Mouse (Mus musculus): ENCODE measurements around the gene Ubash3a. TPM values are rescaled to one million over a fixed set of nuclear protein-coding genes. Genes with fewer than 3 reads are reported as not detected.

Ubash3a gene
- total RNA-seq (2021), result not detected
- long read RNA-seq, experiment 1, result 0 reads
- long read RNA-seq, experiment 2, result 0 reads

GRCm38 (mm10) chr17:31207771-31208334 lies at the start of gene Ubash3a:
TSS of gene Ubash3a (plus strand) at chr17:31207873.
- DNase-seq (ENCODE audit: low spot score in 2 of 2), result no peak

GRCm38 (mm10) chr17:31157921-31158320 lies 49.8 kb upstream of the Ubash3a start:
- DNase-seq (ENCODE audit: low spot score in 2 of 2), result no peak

DNA sequence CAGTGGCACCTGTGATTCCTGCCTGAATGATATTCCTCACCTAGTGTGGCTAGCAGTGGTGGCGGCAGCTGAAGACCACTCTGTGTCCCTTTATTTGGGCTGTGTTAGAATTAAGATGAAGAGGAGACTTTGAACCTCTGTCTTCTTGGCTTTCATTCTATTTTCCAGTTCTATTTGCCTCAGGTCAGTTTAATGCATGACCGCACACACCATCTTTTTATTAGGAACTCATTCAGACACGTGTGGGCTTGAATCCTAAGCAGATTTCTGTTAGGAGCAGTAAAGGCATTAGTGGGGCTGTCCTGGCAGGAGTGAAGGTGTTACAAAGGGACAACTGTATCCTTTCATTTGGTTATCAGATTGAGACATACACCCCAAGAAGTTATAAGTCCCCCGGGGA lies 47.4 kb upstream of the Ubash3a start:
- no peak for DNase-seq (ENCODE audit: low spot score in 2 of 2)

GRCm38 (mm10) chr17:31162607-31163006 lies 45.1 kb upstream of the Ubash3a start:
- no peak for DNase-seq (ENCODE audit: low spot score in 2 of 2)

- no peak for DNase-seq (ENCODE audit: low spot score in 2 of 2)
Observed at GRCm38 (mm10) chr17:31163821-31164220, 43.9 kb upstream of the Ubash3a start.

- no peak for DNase-seq (ENCODE audit: low spot score in 2 of 2)
Observed at GRCm38 (mm10) chr17:31165127-31165526, 42.5 kb upstream of the Ubash3a start, which contains the start of gene Tff1. TSS of gene Tff1 (minus strand) at chr17:31165277.

- DNase-seq (ENCODE audit: low spot score in 2 of 2), result no peak
Observed at GRCm38 (mm10) chr17:31169796-31170195, 37.9 kb upstream of the Ubash3a start.

- DNase-seq (ENCODE audit: low spot score in 2 of 2), result no peak
Observed at GRCm38 (mm10) chr17:31176321-31176720, 31.4 kb upstream of the Ubash3a start.

GRCm38 (mm10) chr17:31181490-31181889 lies 26.2 kb upstream of the Ubash3a start:
- DNase-seq (ENCODE audit: low spot score in 2 of 2), result no peak

DNA sequence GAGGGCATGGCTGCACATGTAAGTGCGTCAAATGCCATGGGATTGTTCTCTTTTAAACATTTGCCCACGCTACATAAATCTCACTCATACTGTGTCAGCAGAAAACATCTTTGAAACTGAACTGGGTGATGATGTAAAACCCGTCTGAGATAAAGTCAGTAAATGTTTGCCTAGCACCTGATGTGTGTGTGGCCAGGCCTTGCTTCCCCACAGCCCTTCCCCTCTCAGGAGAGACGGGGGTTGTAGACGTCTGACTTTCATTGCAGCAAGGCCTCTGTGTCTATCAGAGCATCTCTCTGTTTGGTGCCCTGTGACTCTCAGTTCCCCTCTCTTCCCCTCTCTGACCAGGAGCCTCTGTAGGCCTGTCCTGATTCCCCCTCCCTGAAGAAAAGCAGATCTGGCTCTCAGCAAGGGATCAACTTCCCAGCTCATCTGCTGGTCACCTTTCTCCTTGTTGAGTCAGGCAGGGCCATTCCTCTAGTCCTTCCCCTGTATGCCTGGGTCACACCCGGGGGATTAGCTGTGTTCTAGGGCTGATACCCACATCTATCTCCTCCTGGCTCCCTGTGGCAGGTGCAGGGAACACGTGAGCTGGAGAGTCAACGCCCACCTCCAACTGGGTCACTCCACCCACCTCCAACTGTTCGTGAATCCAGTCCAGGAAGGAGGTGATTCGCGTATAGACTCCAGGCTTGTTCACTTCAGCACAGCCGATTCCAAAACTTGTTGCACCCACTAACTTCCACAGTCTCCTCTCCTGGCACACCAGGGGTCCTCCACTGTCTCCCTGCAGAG lies 24.3 kb upstream of the Ubash3a start:
- DNase-seq (ENCODE audit: low spot score in 2 of 2), result peak; percentile 27 to 38

DNA sequence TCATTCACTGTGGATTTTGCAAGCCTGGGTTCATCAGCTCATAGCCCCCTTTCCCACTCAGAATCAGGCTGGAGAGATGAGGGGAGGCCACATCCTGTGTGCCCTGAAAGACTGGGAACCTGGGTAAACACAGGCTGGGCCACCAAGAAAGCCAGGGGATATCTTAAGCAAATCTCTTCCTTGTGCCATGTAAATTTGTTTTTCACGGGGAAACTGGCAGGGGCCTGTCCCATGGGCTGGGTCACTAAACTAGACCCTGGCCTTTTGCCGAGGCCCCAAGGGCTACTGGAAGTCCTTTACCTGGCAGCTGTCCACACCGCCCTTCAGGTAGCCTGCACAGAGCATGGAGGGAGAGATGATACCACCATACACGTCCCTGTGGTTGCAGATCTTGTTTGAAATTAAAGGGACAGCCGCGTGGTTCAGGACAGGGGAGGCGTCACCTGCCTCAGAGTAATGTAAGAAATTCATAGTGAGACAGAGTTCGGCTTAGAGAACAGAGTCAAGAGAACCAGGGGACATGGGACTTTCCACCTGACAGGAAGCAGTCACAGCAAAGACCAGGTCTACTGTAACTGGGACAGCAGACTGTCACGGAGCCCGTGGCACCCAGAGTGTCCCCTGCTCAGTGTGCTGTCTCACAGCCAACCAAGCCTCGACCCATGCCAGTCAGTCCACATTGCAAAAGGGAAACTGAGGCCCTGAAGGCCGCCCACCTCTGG lies 23.2 kb upstream of the Ubash3a start:
- no peak for DNase-seq (ENCODE audit: low spot score in 2 of 2)

DNA sequence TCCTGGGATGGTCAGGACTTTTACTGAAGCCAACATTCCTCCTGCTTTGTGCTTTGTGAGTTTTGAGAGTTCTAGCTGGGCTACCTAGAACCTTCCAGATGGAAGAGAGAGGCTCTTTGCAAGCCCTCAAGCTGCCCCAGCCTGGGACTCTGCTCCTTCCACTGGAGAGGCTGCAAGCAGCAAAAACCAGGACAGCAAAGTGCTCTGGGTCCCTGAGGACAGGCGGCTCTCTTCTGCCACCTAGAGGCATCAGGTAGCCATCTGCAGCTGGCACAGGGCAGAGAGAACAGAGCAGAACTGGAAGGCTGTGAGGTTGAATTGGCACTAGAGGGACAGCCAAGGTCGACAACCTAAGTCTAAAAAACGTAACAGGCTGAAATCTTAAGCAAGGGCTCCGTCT lies 20.3 kb upstream of the Ubash3a start:
- DNase-seq (ENCODE audit: low spot score in 2 of 2), result peak; percentile 74 to 75

- DNase-seq (ENCODE audit: low spot score in 2 of 2), result no peak
Observed at GRCm38 (mm10) chr17:31191825-31192224, 15.8 kb upstream of the Ubash3a start.

- DNase-seq (ENCODE audit: low spot score in 2 of 2), result no peak
Observed at GRCm38 (mm10) chr17:31192663-31193062, 15.0 kb upstream of the Ubash3a start.

DNA sequence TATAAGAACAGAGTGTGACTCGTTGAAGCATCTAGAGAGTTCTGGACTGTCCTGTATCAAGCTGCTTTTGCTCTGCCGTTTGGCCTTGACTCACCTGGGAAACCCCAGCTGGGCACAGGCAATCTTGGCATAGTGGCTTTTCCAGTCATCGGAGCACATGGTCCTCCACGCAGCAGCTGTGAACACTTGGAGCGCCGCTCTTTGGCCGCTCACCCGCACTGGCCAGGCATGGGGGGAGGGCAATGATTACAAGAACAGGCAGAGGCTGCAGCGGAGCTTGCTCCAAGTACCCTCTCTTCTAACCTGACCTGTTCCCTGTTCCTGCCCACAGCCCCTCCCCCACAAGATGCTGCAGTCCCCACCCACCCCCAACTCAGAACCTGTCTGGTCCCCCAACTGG lies 14.3 kb upstream of the Ubash3a start:
- DNase-seq (ENCODE audit: low spot score in 2 of 2), result no peak

DNA sequence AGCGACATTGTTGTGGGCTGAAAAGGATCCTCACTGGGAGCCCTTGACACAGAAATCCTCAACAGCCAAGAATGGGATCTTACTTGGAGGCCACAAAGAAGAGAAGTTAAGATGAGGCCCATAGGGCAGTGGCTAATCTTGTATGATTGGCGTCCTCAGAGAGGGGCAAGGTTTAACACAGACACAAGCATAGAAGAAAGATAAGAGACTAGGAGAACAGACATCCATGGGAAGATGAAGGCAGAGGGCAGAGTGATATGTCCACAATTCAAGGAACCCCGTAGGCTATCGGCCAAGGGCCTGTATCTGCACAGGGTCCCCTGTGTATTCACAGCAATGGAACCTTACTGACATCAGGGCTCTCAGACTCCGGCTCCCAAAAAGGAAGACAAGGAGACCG lies 12.5 kb upstream of the Ubash3a start:
- DNase-seq (ENCODE audit: low spot score in 2 of 2), result no peak

GRCm38 (mm10) chr17:31196283-31196682 lies 11.4 kb upstream of the Ubash3a start:
- DNase-seq (ENCODE audit: low spot score in 2 of 2), result no peak

DNA sequence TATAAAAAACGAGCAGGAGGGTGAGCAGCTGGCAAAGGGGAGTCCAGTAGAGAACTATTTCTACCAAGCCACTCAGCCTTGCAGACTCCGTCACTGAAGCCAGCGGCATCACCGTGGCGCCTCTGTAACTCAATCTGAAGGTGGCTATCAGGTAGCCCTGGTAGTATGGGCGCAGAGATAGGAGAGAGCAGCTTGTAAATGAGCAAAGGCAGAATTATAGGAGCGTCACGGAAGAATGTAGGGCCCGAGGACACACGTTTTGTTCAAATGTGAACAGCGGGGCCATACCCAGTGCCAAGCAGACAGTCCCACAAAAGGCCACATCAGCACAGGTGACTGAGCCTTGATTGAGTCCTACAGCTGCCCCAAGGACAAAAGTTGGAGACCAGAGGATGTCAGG lies 8.8 kb upstream of the Ubash3a start, which contains the start of gene Tmprss3:
Gene Tmprss3 (minus strand): TSS at position 101 of the 400 bp plus-strand sequence.
- DNase-seq (ENCODE audit: low spot score in 2 of 2), result no peak

- no peak for DNase-seq (ENCODE audit: low spot score in 2 of 2)
Observed at GRCm38 (mm10) chr17:31208654-31209053, 981 bp downstream of the Ubash3a start.

DNA sequence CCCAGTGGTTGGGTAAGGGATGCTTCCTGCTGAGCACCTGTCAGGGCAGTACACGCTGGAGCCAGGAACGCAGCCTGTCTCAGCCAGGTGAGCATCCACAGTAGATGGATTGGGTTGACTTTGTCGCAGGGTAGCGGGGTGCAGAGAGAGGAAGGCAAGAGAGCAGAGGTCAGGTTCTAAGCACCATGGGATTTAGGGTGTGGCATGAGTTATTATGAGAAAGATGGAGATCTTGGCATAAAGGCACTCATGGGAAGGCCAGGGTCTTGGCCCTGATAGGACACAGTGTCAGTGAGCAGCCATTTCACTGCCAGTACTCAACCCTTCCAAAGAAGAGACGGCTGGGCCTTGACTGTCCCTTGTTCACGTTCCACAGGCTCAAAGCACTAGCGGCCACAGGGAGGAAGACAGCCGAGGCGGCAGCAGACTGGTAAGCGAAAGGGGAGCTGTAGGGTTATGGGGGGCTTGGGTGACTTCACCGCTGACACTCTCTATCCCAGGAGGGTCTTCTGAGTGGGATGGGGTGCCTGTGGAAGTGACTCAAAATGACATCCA lies 1.8 kb downstream of the Ubash3a start:
- no peak for DNase-seq (ENCODE audit: low spot score in 2 of 2)

DNA sequence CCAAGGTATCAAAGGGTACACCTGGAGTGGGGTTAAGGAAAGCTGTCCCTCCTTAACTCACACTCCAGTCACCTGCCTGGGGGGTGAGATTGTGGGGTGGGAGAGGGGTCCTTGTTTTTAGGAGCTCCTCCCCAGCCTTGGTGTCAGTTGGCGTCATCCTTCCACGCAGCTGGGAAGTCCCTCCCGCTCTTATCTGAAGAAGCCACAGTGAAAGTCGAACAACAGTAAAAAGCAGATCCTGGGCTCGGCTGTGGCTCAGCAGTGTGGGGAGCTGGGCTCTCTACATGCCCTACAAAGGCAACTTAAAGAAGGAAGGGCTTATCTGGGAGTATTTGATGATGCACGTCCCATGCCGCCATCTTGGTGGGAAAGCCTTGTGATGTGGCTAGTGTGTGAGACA lies 2.6 kb downstream of the Ubash3a start:
- DNase-seq (ENCODE audit: low spot score in 2 of 2), result no peak

- DNase-seq (ENCODE audit: low spot score in 2 of 2), result no peak
Observed at GRCm38 (mm10) chr17:31211881-31212280, 4.2 kb downstream of the Ubash3a start.
